Mouse (Mus musculus): ENCODE measurements around the gene Gpalpp1.

DNA sequence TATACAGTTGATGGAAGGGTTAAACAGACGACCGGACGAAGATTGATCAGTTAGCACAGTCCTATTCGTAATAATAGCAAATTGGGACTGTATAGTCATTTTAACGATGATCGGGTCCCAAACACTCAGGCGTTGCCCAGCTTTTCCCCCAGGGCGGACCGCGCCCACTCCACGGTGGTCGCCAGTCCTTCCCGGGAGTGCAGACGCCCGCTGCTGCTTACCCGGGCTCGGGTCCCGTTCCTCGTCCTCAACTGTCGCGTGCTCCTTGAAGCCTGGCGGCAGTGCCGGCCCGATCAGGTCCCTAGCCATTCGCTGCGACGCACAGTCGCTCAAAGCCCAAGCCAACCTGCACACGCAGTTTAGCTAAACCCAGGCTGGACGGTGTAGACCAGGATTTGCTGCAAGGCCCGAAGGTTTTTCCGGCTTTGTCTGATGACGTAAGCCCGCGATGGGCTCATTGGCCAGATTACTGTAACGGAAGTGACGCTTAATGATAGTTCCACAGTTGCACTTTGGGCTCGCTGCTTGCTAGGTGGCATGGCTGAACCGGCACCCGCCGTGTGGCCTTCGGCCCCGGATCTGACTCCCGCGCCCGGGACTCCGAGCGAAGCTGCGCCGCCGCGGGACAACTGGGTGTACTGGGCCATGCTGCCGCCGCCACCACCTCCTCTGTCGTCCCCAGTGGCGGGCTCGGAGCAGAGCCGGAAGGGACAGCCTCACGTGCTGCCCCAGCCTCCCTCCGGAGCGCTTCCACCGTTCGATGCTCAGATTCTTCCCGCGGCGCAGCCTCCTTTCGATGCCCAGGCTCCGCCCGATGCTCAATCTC is at the start of gene Gpalpp1, which contains the start of gene Nufip1:
- TF ChIP-seq CTCF (IDR thresholded peaks at IDR 0.05; ENCODE audit: extremely low read depth, insufficient read length, insufficient replicate concordance, low read depth, low read length), result peak; percentile 15; the same call in 1 of the 2 replicates
- peak; percentile 30; the same call in 1 of the 2 replicates for TF ChIP-seq POLR2A (IDR thresholded peaks at IDR 0.05; ENCODE audit: low read depth, low read length)
